Mouse (Mus musculus): Measurements from ENCODE around the gene Prkar2b. TPM values are rescaled to one million over a fixed set of nuclear protein-coding genes. Genes with fewer than 3 reads are reported as not detected.

Gene Prkar2b
- total RNA-seq, 1 experiment from 2014 or later = 87.5 TPM

- ATAC-seq (replicated peaks in 1 of 2; ENCODE audit: insufficient read depth in 1 of 2, low FRiP score in 2 of 2, low TSS enrichment in 1 of 2, low read depth in 1 of 2, poor library complexity in 2 of 2, severe bottlenecking in 2 of 2) = no peak
These were observed 110.5 kb downstream of the Prkar2b start for GRCm38 (mm10) chr12:31950659-31951031.

DNA sequence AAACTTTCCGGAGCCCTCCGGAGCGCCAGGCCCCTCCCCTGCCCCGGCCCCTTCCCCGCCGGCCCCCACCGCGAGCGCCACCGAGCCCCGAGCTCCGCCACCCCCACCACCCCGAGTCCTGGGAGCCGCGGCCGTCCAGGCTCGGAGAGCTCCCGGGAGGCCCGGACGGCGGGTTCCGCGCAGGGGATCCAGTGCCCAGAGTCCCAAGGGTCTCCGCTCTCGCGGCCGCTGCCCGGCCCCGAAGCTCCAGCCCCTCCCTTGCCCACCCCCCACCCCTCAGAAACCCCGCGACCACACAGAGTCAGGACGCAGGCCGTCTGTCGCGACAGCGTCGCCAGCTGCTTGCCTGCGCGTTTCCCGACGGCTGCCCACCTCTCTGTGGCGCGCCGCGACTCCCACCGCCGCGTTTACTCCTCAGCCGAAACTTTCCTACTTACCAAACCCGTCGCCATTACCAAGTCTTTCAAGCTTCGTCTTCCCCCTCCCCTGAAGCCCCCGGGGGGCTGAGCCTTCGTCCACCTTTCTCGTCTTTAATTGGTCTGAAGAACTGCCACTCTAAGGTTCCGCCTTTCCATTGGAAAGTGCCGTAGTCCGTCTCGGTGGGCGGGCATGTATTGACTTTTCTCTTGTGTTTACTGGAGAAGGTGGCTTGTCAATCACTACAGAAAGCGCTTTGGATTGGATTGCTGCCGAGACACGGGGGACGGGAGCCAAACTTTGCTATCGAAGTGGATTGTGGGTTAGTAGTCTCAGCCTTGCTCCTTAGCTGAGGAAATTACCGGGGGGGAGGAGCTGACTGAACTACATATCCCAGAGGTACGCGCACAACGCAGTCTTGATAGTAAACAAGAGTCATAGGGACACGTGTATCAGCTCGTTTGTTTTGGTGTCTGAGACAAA, 111.1 kb downstream of the Prkar2b start, which contains the start of gene Hbp1:
Gene Hbp1, minus strand, starts transcription at position 777 of the 900 bp plus-strand sequence.
- ATAC-seq (replicated peaks in 1 of 2; ENCODE audit: insufficient read depth in 1 of 2, low FRiP score in 2 of 2, low TSS enrichment in 1 of 2, low read depth in 1 of 2, poor library complexity in 2 of 2, severe bottlenecking in 2 of 2) = peak; percentile 89 to 92

DNA sequence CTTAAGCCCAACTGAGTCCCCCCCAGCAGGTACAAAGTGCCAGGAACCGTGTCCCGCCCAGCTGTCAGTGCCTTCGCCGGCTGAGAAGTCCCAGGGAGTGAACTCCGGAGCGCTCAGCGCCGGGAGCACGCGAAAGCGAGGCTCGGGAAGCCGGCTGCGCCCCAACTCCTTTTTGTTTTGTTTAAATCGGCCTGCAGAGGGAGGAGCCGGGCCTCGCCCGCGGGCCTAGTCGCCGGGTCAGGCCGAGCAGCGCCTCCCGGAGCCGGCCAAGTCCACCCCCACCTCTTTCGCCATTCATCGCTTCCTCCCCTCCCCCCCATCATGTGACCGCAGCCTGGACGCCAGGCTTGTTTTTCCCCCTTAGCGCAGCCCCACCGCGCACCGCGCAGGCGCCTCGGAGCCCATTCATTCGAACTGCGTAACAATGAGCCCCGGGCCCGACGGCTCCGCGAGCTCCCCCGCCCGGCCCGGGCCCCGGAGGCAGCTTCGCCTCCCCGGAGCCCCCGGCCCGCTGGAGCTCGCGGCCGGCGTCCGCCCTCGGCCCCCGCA, 111.8 kb downstream of the Prkar2b start:
- peak; percentile 13 to 34; a peak in 3 of 4 replicates for ATAC-seq (replicated peaks in 1 of 2; ENCODE audit: insufficient read depth in 1 of 2, low FRiP score in 2 of 2, low TSS enrichment in 1 of 2, low read depth in 1 of 2, poor library complexity in 2 of 2, severe bottlenecking in 2 of 2)

- no peak for ATAC-seq (replicated peaks in 1 of 2; ENCODE audit: insufficient read depth in 1 of 2, low FRiP score in 2 of 2, low TSS enrichment in 1 of 2, low read depth in 1 of 2, poor library complexity in 2 of 2, severe bottlenecking in 2 of 2)
These were observed 112.7 kb downstream of the Prkar2b start for GRCm38 (mm10) chr12:31948101-31949000.

- no peak for ATAC-seq (replicated peaks in 1 of 2; ENCODE audit: insufficient read depth in 1 of 2, low FRiP score in 2 of 2, low TSS enrichment in 1 of 2, low read depth in 1 of 2, poor library complexity in 2 of 2, severe bottlenecking in 2 of 2)
These were observed 113.6 kb downstream of the Prkar2b start for GRCm38 (mm10) chr12:31947476-31947875.

DNA sequence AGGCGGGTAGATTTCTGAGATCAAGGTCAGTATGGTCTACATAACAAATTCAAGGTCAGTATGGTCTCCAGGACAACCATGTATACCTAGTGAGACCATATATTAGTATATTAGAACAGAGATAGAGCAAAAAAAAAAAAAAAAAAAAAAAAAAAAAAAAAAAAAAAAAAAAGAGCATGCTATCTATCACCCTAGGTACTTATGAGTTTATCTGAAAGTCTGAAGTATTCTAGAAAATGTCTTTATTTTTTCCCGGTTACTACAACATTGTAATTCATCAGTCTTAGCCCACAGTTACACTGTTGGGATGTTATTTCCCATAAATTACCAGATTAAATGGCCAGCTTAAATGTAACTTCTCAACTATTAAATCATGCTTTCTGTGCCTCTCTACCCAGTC, 116.7 kb downstream of the Prkar2b start:
- no peak for ATAC-seq (replicated peaks in 1 of 2; ENCODE audit: insufficient read depth in 1 of 2, low FRiP score in 2 of 2, low TSS enrichment in 1 of 2, low read depth in 1 of 2, poor library complexity in 2 of 2, severe bottlenecking in 2 of 2)

DNA sequence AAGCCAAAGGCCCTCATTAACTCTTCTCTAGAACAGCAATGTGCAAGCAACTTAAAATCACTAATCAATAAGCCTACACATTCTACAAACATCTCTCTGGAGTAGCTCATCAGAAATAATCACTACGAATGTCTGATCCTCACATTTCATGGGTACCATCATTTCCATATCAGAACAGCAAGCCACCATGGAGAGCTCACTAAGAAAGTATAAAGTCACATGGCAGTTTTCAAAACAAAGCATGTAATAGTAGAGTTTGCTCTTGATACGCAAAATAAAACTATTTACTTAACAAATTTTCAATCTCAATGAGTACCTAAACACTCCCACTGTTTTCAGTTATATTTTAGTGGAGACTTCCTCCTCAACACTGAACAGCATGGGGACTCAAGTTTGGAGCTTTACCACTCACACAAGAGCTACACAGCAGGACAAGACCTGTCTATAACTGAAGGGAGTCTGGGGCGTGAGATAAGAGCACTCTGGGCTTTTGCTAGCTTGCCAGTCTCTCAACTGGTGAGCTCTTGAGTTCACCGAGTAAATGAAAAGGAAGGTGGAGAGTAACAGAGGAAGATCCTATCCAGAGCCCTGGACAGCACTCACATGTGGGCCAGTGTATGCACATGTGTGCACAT, 118.0 kb downstream of the Prkar2b start:
- no peak for ATAC-seq (replicated peaks in 1 of 2; ENCODE audit: insufficient read depth in 1 of 2, low FRiP score in 2 of 2, low TSS enrichment in 1 of 2, low read depth in 1 of 2, poor library complexity in 2 of 2, severe bottlenecking in 2 of 2)

DNA sequence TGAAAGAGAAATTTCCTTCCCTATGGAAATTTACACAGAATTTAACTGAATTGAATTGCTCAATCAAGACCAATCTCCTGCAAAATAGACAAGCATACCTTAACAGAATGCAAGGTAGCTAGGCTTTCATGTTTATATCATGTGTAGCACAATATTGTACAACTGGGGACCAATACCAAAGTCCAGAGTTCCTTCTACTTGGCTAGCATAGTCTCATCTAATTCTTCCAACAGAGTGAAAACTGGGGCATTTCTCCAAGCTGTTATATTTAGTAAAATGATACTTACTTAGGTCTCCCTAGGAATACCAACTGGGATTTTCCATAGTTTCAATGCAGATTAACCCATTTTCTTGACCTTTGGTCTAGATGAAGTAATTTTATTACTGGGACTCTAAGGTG, 122.1 kb downstream of the Prkar2b start:
- no peak for ATAC-seq (replicated peaks in 1 of 2; ENCODE audit: insufficient read depth in 1 of 2, low FRiP score in 2 of 2, low TSS enrichment in 1 of 2, low read depth in 1 of 2, poor library complexity in 2 of 2, severe bottlenecking in 2 of 2)

- ATAC-seq (replicated peaks in 1 of 2; ENCODE audit: insufficient read depth in 1 of 2, low FRiP score in 2 of 2, low TSS enrichment in 1 of 2, low read depth in 1 of 2, poor library complexity in 2 of 2, severe bottlenecking in 2 of 2) = no peak
These were observed 122.6 kb downstream of the Prkar2b start for GRCm38 (mm10) chr12:31938391-31938997.

GRCm38 (mm10) chr12:31937613-31938012, 123.5 kb downstream of the Prkar2b start:
- ATAC-seq (replicated peaks in 1 of 2; ENCODE audit: insufficient read depth in 1 of 2, low FRiP score in 2 of 2, low TSS enrichment in 1 of 2, low read depth in 1 of 2, poor library complexity in 2 of 2, severe bottlenecking in 2 of 2) = no peak

DNA sequence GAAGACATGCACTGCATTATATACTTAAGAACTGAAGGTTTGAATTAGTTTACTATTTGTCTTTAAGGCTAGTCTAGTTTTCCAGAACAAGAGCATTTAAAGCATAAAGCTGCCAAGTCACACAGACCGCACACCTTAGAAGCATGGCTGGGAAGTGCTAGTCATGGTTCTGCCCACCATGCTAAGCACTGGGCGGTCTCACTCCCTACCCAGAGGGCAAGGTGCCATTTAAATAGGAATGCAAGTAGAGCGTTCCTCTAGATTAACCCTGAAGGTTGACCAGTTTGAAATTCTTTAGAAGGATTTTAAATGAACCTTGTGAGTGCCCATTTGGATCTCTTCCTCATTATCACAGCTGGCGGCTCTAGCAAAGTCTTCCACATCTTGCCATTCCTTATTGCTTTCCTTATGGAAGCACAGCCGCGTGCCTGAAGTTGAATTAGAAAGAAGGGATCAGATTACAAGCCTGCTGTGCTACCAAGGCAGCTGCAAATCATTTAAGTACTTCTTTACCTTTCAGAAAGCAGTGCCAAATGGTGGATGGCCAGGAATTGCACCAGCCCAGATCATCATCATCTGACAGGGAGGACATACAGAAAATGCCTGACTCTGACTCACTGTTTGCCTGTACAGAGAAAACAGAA, 124.3 kb downstream of the Prkar2b start:
- no peak for ATAC-seq (replicated peaks in 1 of 2; ENCODE audit: insufficient read depth in 1 of 2, low FRiP score in 2 of 2, low TSS enrichment in 1 of 2, low read depth in 1 of 2, poor library complexity in 2 of 2, severe bottlenecking in 2 of 2)

GRCm38 (mm10) chr12:31931818-31932217, 129.3 kb downstream of the Prkar2b start:
- ATAC-seq (replicated peaks in 1 of 2; ENCODE audit: insufficient read depth in 1 of 2, low FRiP score in 2 of 2, low TSS enrichment in 1 of 2, low read depth in 1 of 2, poor library complexity in 2 of 2, severe bottlenecking in 2 of 2) = no peak

GRCm38 (mm10) chr12:31928498-31928897, 132.6 kb downstream of the Prkar2b start:
- no peak for ATAC-seq (replicated peaks in 1 of 2; ENCODE audit: insufficient read depth in 1 of 2, low FRiP score in 2 of 2, low TSS enrichment in 1 of 2, low read depth in 1 of 2, poor library complexity in 2 of 2, severe bottlenecking in 2 of 2)

DNA sequence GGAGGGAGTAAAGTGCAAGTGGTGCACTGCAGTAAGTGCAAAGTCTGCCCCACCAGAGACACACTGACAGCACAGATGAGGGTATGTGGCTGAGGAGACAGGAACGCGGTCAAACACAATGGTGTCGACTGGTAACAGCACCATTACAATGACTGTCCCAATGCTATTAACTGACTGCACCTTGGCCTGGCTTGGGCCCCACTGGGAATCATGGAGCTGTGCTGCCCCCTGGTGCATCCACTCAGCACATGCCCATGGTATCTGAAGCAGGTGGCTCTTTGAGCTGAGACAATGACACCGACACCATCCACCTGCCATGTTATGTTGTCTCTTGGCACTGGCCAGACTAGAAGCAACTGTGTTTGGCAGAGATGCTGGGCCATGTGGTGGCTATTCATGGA, 134.4 kb downstream of the Prkar2b start:
- ATAC-seq (replicated peaks in 1 of 2; ENCODE audit: insufficient read depth in 1 of 2, low FRiP score in 2 of 2, low TSS enrichment in 1 of 2, low read depth in 1 of 2, poor library complexity in 2 of 2, severe bottlenecking in 2 of 2) = peak; percentile 25 to 59; a peak in 2 of 4 replicates

GRCm38 (mm10) chr12:31925343-31925742, 135.8 kb downstream of the Prkar2b start:
- ATAC-seq (replicated peaks in 1 of 2; ENCODE audit: insufficient read depth in 1 of 2, low FRiP score in 2 of 2, low TSS enrichment in 1 of 2, low read depth in 1 of 2, poor library complexity in 2 of 2, severe bottlenecking in 2 of 2) = no peak

DNA sequence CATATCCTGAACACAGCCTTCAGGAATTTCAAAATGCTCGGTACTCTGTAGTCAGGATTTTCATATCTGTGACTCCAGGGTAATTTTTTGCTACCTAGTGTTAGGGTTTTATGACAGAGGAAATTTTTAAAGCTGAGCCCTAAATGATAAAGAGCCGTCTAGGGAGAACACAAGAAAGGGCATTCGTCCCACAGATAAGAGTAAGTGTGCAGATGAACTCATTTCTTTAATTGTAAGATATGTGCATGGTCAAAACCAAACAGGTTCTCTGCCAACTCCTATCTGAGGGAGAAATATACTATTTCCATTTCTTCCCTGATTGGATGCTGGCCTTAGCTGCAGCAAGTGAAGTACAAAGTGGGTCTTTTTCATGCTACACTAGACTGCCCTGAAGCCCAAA, 137.0 kb downstream of the Prkar2b start:
- ATAC-seq (replicated peaks in 1 of 2; ENCODE audit: insufficient read depth in 1 of 2, low FRiP score in 2 of 2, low TSS enrichment in 1 of 2, low read depth in 1 of 2, poor library complexity in 2 of 2, severe bottlenecking in 2 of 2) = no peak

Measured in hematopoietic stem cell, adult 5-6 weeks (primary cell).